Mouse (Mus musculus): ENCODE results near the gene Taok3. TPM values are rescaled to one million over a fixed set of nuclear protein-coding genes. Genes with fewer than 3 reads are reported as not detected.
A peak's percentile ranks its signal among the peaks of the same experiment; 100 is the strongest.

Taok3 gene
- polyA plus RNA-seq, 1 experiment from 2014 or later = 57.7 TPM

GRCm38 (mm10) chr5:117318741-117319629 lies 199.1 kb downstream of the Taok3 start, which contains the start of gene Vsig10:
Vsig10 (plus strand) TSS chr5:117319083.
- Histone ChIP-seq H3K4me1 (replicated peaks) (peaks cover 22% of the 10 kb centered on the region), H3K9ac (peak within 1 kb of the TSS; percentile 65), H3K36me3 (no peaks in the 10 kb centered on the region), H3K4me3 (peak within 1 kb of the TSS; percentile 62), H3K27me3 (peaks cover 25% of the 10 kb centered on the region; the same call in 1 of the 2 replicates), H3K4me2 (peak within 1 kb of the TSS; percentile 100), H3K27ac (replicated peaks) (peak within 1 kb of the TSS; percentile 13; the same call in 1 of the 2 replicates), H3K9me3 (no peaks in the 10 kb centered on the region)
- peak; percentile 84 for ATAC-seq (ENCODE audit: low FRiP score, low read depth)
- under 1% methylated on average over 75 of the region's 81 CpGs for WGBS

GRCm38 (mm10) chr5:117323751-117324150 lies 203.8 kb downstream of the Taok3 start:
- H3K27ac ChIP-seq (replicated peaks) = no peak overlapping the region
- 0 out of 2 replicates have a peak, but pooled peaks cover 11% of the 10 kb centered on the region for H3K27me3 ChIP-seq
- H3K4me3 ChIP-seq = no peak overlapping the region
- H3K4me1 ChIP-seq (replicated peaks) = peaks cover 12% of the 10 kb centered on the region
- no peak for ATAC-seq (ENCODE audit: low FRiP score, low read depth)
- no peaks in the 10 kb centered on the region for H3K36me3 ChIP-seq
- no peaks in the 10 kb centered on the region for H3K9me3 ChIP-seq
- H3K9ac ChIP-seq = no peak overlapping the region
- H3K4me2 ChIP-seq = no peak overlapping the region
- 79% methylated on average over 9 of the region's 9 CpGs for WGBS

Other genes starting within 250 kb of the Taok3 start
- 83.1 and 88.6 TPM in 2 replicates for gene Suds3, start 4.0 kb upstream of the Taok3 start, polyA plus RNA-seq (2015; fragmentation: Nextera tagmentation; extraction: Ambion mirVana)
- gene Pebp1, start 167.5 kb downstream of the Taok3 start, polyA plus RNA-seq (2015; fragmentation: Nextera tagmentation; extraction: Ambion mirVana) = 1,065 and 1,090 TPM in 2 replicates
- gene Vsig10, start 199.0 kb downstream of the Taok3 start, polyA plus RNA-seq (2015; fragmentation: Nextera tagmentation; extraction: Ambion mirVana) = 1.3 and 2.4 TPM in 2 replicates
- 288 and 310 TPM in 2 replicates for gene Wsb2, start 237.2 kb downstream of the Taok3 start, polyA plus RNA-seq (2015; fragmentation: Nextera tagmentation; extraction: Ambion mirVana)